Mouse (Mus musculus): ENCODE measurements around the gene Tmem200b. TPM values are rescaled to one million over a fixed set of nuclear protein-coding genes. Genes with fewer than 3 reads are reported as not detected.

The Tmem200b gene
- polyA plus RNA-seq, 1 experiment = not detected

DNA sequence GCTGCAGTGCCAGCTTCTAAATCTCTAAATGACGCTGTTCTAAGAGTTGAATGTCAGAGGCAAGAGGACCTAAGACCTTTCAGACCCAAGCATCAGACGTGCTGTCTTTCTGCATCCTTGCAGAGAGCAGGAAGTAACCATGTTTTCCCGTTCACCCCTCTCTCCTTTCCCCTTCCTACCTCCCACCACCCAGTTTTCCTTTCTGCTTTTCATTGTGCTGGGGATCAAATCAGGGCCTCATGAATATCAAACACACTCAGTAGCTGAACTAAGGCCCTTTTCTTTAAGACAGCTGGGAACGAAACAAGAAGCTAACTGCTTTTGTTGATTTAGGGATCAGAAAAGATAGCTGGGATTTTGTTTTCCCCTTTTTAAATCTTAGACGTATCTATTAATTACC lies 28.3 kb downstream of the Tmem200b start:
- Histone ChIP-seq H3K4me1 (ENCODE audit: control insufficient read depth, insufficient read depth, low read length) (no peaks in the 10 kb centered on the region), H3K27ac (ENCODE audit: insufficient read depth, low read length) (no peak overlapping the region), H3K9me3 (replicated peaks; ENCODE audit: control insufficient read depth, insufficient read depth, low read length, poor library complexity, severe bottlenecking) (no peaks in the 10 kb centered on the region), H3K27me3 (ENCODE audit: control insufficient read depth, insufficient read depth, low read length, poor library complexity, severe bottlenecking) (no peaks in the 10 kb centered on the region), H3K9ac (ENCODE audit: low read depth, poor library complexity, severe bottlenecking) (no peak overlapping the region), H3K4me3 (ENCODE audit: low read depth, low read length) (no peak overlapping the region), H3K36me3 (ENCODE audit: control insufficient read depth, insufficient read depth, low read length, poor library complexity, severe bottlenecking) (no peaks in the 10 kb centered on the region; the same call in 1 of the 2 replicates)
- TF ChIP-seq CTCF (IDR thresholded peaks at IDR 0.05; ENCODE audit: low read depth, low read length) = no peak
- TF ChIP-seq POLR2A (IDR thresholded peaks at IDR 0.05; ENCODE audit: insufficient read depth, low read length) = no peak
- no peak for TF ChIP-seq EP300 (IDR thresholded peaks at IDR 0.05; ENCODE audit: insufficient read depth, low read depth, low read length)

DNA sequence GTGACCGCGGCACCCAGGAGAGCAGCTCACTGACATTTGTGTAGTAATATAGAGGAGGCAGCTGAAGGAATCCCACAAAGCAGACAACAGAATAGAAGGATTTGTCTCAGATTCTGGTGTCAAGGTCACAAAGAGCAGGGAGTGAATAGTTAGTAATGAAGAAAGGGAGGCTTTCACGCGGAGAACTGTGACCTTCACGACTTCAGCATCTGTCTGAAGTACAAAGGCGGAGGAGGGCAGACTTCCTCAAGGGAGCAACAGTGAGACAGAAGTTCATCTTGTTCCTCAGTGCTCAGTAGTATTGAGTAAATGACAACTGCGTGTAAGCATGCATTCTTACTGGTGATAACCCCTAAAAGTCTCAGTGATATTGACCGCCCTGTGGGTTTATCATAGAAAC lies 29.1 kb downstream of the Tmem200b start:
- no peak overlapping the region for H3K4me3 ChIP-seq (ENCODE audit: low read depth, low read length)
- no peak overlapping the region for H3K27ac ChIP-seq (ENCODE audit: insufficient read depth, low read length)
- TF ChIP-seq CTCF (IDR thresholded peaks at IDR 0.05; ENCODE audit: low read depth, low read length) = no peak
- no peaks in the 10 kb centered on the region; the same call in 1 of the 2 replicates for H3K36me3 ChIP-seq (ENCODE audit: control insufficient read depth, insufficient read depth, low read length, poor library complexity, severe bottlenecking)
- no peaks in the 10 kb centered on the region for H3K27me3 ChIP-seq (ENCODE audit: control insufficient read depth, insufficient read depth, low read length, poor library complexity, severe bottlenecking)
- no peaks in the 10 kb centered on the region for H3K4me1 ChIP-seq (ENCODE audit: control insufficient read depth, insufficient read depth, low read length)
- no peak overlapping the region for H3K9ac ChIP-seq (ENCODE audit: low read depth, poor library complexity, severe bottlenecking)
- no peaks in the 10 kb centered on the region for H3K9me3 ChIP-seq (replicated peaks; ENCODE audit: control insufficient read depth, insufficient read depth, low read length, poor library complexity, severe bottlenecking)

GRCm38 (mm10) chr4:131957161-131957560 lies 35.6 kb downstream of the Tmem200b start:
- Histone ChIP-seq H3K9me3 (replicated peaks; ENCODE audit: control insufficient read depth, insufficient read depth, low read length, poor library complexity, severe bottlenecking) (no peaks in the 10 kb centered on the region), H3K27ac (ENCODE audit: insufficient read depth, low read length) (no peak overlapping the region), H3K9ac (ENCODE audit: low read depth, poor library complexity, severe bottlenecking) (no peak overlapping the region), H3K4me1 (ENCODE audit: control insufficient read depth, insufficient read depth, low read length) (no peaks in the 10 kb centered on the region), H3K36me3 (ENCODE audit: control insufficient read depth, insufficient read depth, low read length, poor library complexity, severe bottlenecking) (no peaks in the 10 kb centered on the region; the same call in 1 of the 2 replicates), H3K27me3 (ENCODE audit: control insufficient read depth, insufficient read depth, low read length, poor library complexity, severe bottlenecking) (no peaks in the 10 kb centered on the region), H3K4me3 (ENCODE audit: low read depth, low read length) (no peak overlapping the region)
- TF ChIP-seq EP300 (IDR thresholded peaks at IDR 0.05; ENCODE audit: insufficient read depth, low read depth, low read length) (no peak), POLR2A (IDR thresholded peaks at IDR 0.05; ENCODE audit: insufficient read depth, low read length) (no peak), CTCF (IDR thresholded peaks at IDR 0.05; ENCODE audit: low read depth, low read length) (no peak)

DNA sequence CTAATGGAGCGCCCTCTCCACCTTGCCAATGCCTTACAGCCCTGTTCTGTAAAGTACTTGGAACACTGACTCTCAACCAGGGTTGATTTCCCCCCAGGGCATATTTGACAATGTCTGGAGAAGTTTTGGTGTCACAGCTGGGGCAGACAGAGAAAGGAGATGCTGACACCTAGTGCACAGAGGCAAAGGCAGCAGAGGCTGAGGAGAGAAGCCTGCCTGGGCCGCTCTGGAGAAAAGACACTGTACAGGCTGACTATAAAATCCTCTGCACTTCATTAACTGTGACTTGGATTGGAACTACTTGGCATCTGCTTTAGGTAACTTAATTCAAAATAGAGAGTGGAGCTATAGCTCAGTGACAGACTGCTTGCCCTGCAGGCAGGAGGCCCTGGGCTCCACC lies 47.3 kb downstream of the Tmem200b start:
- Histone ChIP-seq H3K4me1 (ENCODE audit: control insufficient read depth, insufficient read depth, low read length) (no peaks in the 10 kb centered on the region), H3K27ac (ENCODE audit: insufficient read depth, low read length) (no peak overlapping the region), H3K36me3 (ENCODE audit: control insufficient read depth, insufficient read depth, low read length, poor library complexity, severe bottlenecking) (no peaks in the 10 kb centered on the region; the same call in 1 of the 2 replicates), H3K27me3 (ENCODE audit: control insufficient read depth, insufficient read depth, low read length, poor library complexity, severe bottlenecking) (no peaks in the 10 kb centered on the region), H3K9ac (ENCODE audit: low read depth, poor library complexity, severe bottlenecking) (no peak overlapping the region), H3K4me3 (ENCODE audit: low read depth, low read length) (no peak overlapping the region), H3K9me3 (replicated peaks; ENCODE audit: control insufficient read depth, insufficient read depth, low read length, poor library complexity, severe bottlenecking) (no peaks in the 10 kb centered on the region)
- TF ChIP-seq CTCF (IDR thresholded peaks at IDR 0.05; ENCODE audit: low read depth, low read length) (peak; percentile 34), EP300 (IDR thresholded peaks at IDR 0.05; ENCODE audit: insufficient read depth, low read depth, low read length) (no peak)

GRCm38 (mm10) chr4:131970244-131970853 lies 48.8 kb downstream of the Tmem200b start:
- no peaks in the 10 kb centered on the region for H3K4me1 ChIP-seq (ENCODE audit: control insufficient read depth, insufficient read depth, low read length)
- no peaks in the 10 kb centered on the region for H3K9me3 ChIP-seq (replicated peaks; ENCODE audit: control insufficient read depth, insufficient read depth, low read length, poor library complexity, severe bottlenecking)
- no peak overlapping the region for H3K27ac ChIP-seq (ENCODE audit: insufficient read depth, low read length)
- no peak overlapping the region for H3K4me3 ChIP-seq (ENCODE audit: low read depth, low read length)
- H3K27me3 ChIP-seq (ENCODE audit: control insufficient read depth, insufficient read depth, low read length, poor library complexity, severe bottlenecking) = no peaks in the 10 kb centered on the region
- no peak for TF ChIP-seq EP300 (IDR thresholded peaks at IDR 0.05; ENCODE audit: insufficient read depth, low read depth, low read length)
- TF ChIP-seq CTCF (IDR thresholded peaks at IDR 0.05; ENCODE audit: low read depth, low read length) = no peak
- no peak for TF ChIP-seq POLR2A (IDR thresholded peaks at IDR 0.05; ENCODE audit: insufficient read depth, low read length)
- no peaks in the 10 kb centered on the region; the same call in 1 of the 2 replicates for H3K36me3 ChIP-seq (ENCODE audit: control insufficient read depth, insufficient read depth, low read length, poor library complexity, severe bottlenecking)
- H3K9ac ChIP-seq (ENCODE audit: low read depth, poor library complexity, severe bottlenecking) = no peak overlapping the region

Other genes starting within 250 kb of the Tmem200b start
- 12.1 and 12.8 TPM in 2 replicates for gene Ptpru, start 83.5 kb upstream of the Tmem200b start, polyA plus RNA-seq (2011; ENCODE audit: insufficient read depth, insufficient read length, low read depth, missing spikeins)
- gene Mecr, start 78.3 kb upstream of the Tmem200b start, polyA plus RNA-seq (2011; ENCODE audit: insufficient read depth, insufficient read length, low read depth, missing spikeins) = 15.6 and 17.9 TPM in 2 replicates
- gene Srsf4, start 48.2 kb upstream of the Tmem200b start, polyA plus RNA-seq (2011; ENCODE audit: insufficient read depth, insufficient read length, low read depth, missing spikeins) = 71.4 and 74.5 TPM in 2 replicates
- gene Gm10300, start 152.9 kb downstream of the Tmem200b start, polyA plus RNA-seq (2011; ENCODE audit: insufficient read depth, insufficient read length, low read depth, missing spikeins) = not detected in 2 replicates
- gene Epb41, start 153.6 kb downstream of the Tmem200b start, polyA plus RNA-seq (2011; ENCODE audit: insufficient read depth, insufficient read length, low read depth, missing spikeins) = 61.8 and 68.8 TPM in 2 replicates
- gene Oprd1, start 222.7 kb downstream of the Tmem200b start, polyA plus RNA-seq (2011; ENCODE audit: insufficient read depth, insufficient read length, low read depth, missing spikeins) = 0.54 and 0.82 TPM in 2 replicates